Mouse (Mus musculus) erythroid progenitor cell, adult 5-6 weeks (primary cell): ENCODE measurements around the gene Gm20388. TPM values are rescaled to one million over a fixed set of nuclear protein-coding genes. Genes with fewer than 3 reads are reported as not detected.
A peak's percentile ranks its signal among the peaks of the same experiment; 100 is the strongest.

Source experiments
- ATAC-seq: replicated peaks from 2 replicates; pipeline ENCODE4 v1.8.0; 2016; ENCODE audit warnings: moderate number of reproducible peaks, mild to moderate bottlenecking, moderate TSS enrichment, inconsistent platforms; ENCODE audit not compliant: poor library complexity, low FRiP score, severe bottlenecking
- total RNA-seq, 2 experiments: library from RNA; stranded (forward) in 1 of 2; stranded (reverse) in 1 of 2; fragments of 150-400 nt in 1 of 2; fragments of 186-747, 209-891 nt in 1 of 2; gene quantifications; 2 replicates each; pipeline versions ENCODE4 v1.2.3 to v1.2.4; 2015 to 2017; ENCODE audit warnings: low replicate concordance in 2 of 2

The Gm20388 gene
- total RNA-seq, 2 experiments from 2014 or later: 4.2 TPM; not detected in 1

- ATAC-seq: no peak
Observed at GRCm38 (mm10) chr8:124340360-124341068, 4429.9 kb downstream of the Gm20388 start.

- no peak for ATAC-seq
Observed at GRCm38 (mm10) chr8:124343151-124343550, 4432.5 kb downstream of the Gm20388 start.

GRCm38 (mm10) chr8:124343991-124344390, 4433.4 kb downstream of the Gm20388 start:
- no peak for ATAC-seq

- no peak for ATAC-seq
Observed at GRCm38 (mm10) chr8:124345098-124345497, 4434.5 kb downstream of the Gm20388 start.

- ATAC-seq: no peak
Observed at GRCm38 (mm10) chr8:124346852-124347523, 4436.3 kb downstream of the Gm20388 start.

- ATAC-seq: no peak
Observed at GRCm38 (mm10) chr8:124348087-124348486, 4437.4 kb downstream of the Gm20388 start.

- ATAC-seq: peak; percentile 58; the same call in 1 of the 2 replicates
Observed at GRCm38 (mm10) chr8:124349663-124350062, 4439.0 kb downstream of the Gm20388 start.

GRCm38 (mm10) chr8:124351636-124352035, 4441.0 kb downstream of the Gm20388 start:
- ATAC-seq: no peak

- ATAC-seq: no peak
Observed at GRCm38 (mm10) chr8:124360911-124361310, 4450.3 kb downstream of the Gm20388 start.

- ATAC-seq: no peak
Observed at GRCm38 (mm10) chr8:124361773-124362427, 4451.3 kb downstream of the Gm20388 start.

- ATAC-seq: no peak
Observed at GRCm38 (mm10) chr8:124362589-124362988, 4451.9 kb downstream of the Gm20388 start.

GRCm38 (mm10) chr8:124363337-124363736, 4452.7 kb downstream of the Gm20388 start:
- no peak for ATAC-seq

GRCm38 (mm10) chr8:124368213-124368612, 4457.6 kb downstream of the Gm20388 start:
- ATAC-seq: 0 out of 2 replicates have a peak, but pooled peaks have one; percentile 48

- ATAC-seq: no peak
Observed at GRCm38 (mm10) chr8:124370422-124371183, 4460.0 kb downstream of the Gm20388 start.

- ATAC-seq: no peak
Observed at GRCm38 (mm10) chr8:124371410-124372123, 4460.9 kb downstream of the Gm20388 start.

- no peak for ATAC-seq
Observed at GRCm38 (mm10) chr8:124373753-124374152, 4463.1 kb downstream of the Gm20388 start.

- ATAC-seq: no peak
Observed at GRCm38 (mm10) chr8:124375168-124375567, 4464.5 kb downstream of the Gm20388 start.

GRCm38 (mm10) chr8:124375727-124376126, 4465.1 kb downstream of the Gm20388 start:
- no peak for ATAC-seq

GRCm38 (mm10) chr8:124376406-124376805, 4465.8 kb downstream of the Gm20388 start:
- ATAC-seq: no peak
